Mouse (Mus musculus) heart, embryonic 12.5 days (tissue): Measurements from ENCODE around the gene Srsf3. TPM values are rescaled to one million over a fixed set of nuclear protein-coding genes. Genes with fewer than 3 reads are reported as not detected.
A peak's percentile ranks its signal among the peaks of the same experiment; 100 is the strongest.

Source experiments
- ATAC-seq: fragments of 200-750 bp; cut with Nextera tagmentation; 2 replicates; pipeline ENCODE4 v1.8.0; 2017; ENCODE audit warnings: moderate TSS enrichment, moderate library complexity; ENCODE audit not compliant: insufficient number of reproducible peaks, low FRiP score
- H3K27ac ChIP-seq: fragments of 300-500 bp; sonication (generic); 2 replicates; pipeline ENCODE4 v1.5.1; 2016; ENCODE audit warnings: mild to moderate bottlenecking, moderate library complexity; ENCODE audit not compliant: poor library complexity, severe bottlenecking
- H3K27me3 ChIP-seq: fragments of 300-500 bp; sonication (generic); replicated peaks from 2 replicates; pipeline ENCODE4 v1.6.1; 2016; ENCODE audit warnings: mild to moderate bottlenecking, moderate library complexity
- H3K36me3 ChIP-seq: fragments of 300-500 bp; sonication (generic); 2 replicates; pipeline ENCODE4 v1.6.1; 2016; ENCODE audit warnings: mild to moderate bottlenecking, moderate library complexity
- H3K4me1 ChIP-seq: fragments of 300-500 bp; sonication (generic); replicated peaks from 2 replicates; pipeline ENCODE4 v1.6.1; 2016; ENCODE audit warnings: mild to moderate bottlenecking
- H3K4me2 ChIP-seq: fragments of 300-500 bp; sonication (generic); 2 replicates; pipeline ENCODE4 v1.6.1; 2016; ENCODE audit warnings: mild to moderate bottlenecking, moderate library complexity
- H3K4me3 ChIP-seq: fragments of 300-500 bp; sonication (generic); 2 replicates; pipeline ENCODE4 v1.5.1; 2016; ENCODE audit warnings: mild to moderate bottlenecking
- H3K9ac ChIP-seq: fragments of 300-500 bp; sonication (generic); 2 replicates; pipeline ENCODE4 v1.6.1; 2016; ENCODE audit warnings: mild to moderate bottlenecking, moderate library complexity
- H3K9me3 ChIP-seq: fragments of 300-500 bp; sonication (generic); replicated peaks from 2 replicates; pipeline ENCODE4 v1.6.1; 2016; ENCODE audit warnings: mild to moderate bottlenecking, moderate library complexity
- WGBS: fragments of 180-500 bp; shearing (Covaris S2); methylation state at CpG from one replicate; pipeline ENCODE4 v1.1.7; 2016; 5-methylcytosine and 5-hydroxymethylcytosine counted together
- polyA plus RNA-seq: library from polyadenylated mRNA; unstranded; fragments of >200 nt; fragmentation: Nextera tagmentation; extraction: Ambion mirVana; gene quantifications from 2 replicates; pipeline ENCODE4 v1.2.1, GENCODE M21; 2016

Srsf3 gene
- polyA plus RNA-seq, 1 experiment from 2014 or later = 406 TPM

DNA sequence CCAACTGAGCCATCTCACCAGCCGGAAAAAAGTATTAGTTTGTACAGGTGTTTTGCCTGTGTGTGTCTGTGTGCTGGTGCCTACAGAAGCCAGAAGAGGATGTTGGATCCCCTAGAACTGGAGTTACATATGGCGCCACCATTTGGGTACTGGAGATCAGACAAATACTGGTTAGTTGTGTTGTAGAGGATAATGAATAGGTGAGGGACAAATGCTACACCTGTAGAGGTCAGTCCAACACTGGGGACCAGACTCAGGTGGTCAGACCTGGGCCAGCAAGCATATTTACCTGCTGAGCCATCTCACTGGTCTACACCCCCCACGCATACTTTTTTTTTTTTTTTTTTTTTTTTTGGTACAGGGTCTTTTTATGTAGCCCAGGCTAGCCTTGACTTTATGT, 14.4 kb downstream of the Srsf3 start:
- H3K9ac ChIP-seq = no peak overlapping the region
- no peak overlapping the region for H3K4me3 ChIP-seq
- H3K4me2 ChIP-seq = no peak overlapping the region
- H3K27me3 ChIP-seq = no peaks in the 10 kb centered on the region
- H3K9me3 ChIP-seq = 0 out of 2 replicates have a peak, but pooled peaks cover 3% of the 10 kb centered on the region
- ATAC-seq = no peak
- no peak overlapping the region for H3K27ac ChIP-seq
- WGBS = 93% methylated on average over 3 of the region's 3 CpGs
- peaks cover 38% of the 10 kb centered on the region for H3K4me1 ChIP-seq
- peaks cover 49% of the 10 kb centered on the region for H3K36me3 ChIP-seq

- Histone ChIP-seq H3K9me3 (0 out of 2 replicates have a peak, but pooled peaks cover 3% of the 10 kb centered on the region), H3K4me3 (no peak overlapping the region), H3K36me3 (peaks cover 46% of the 10 kb centered on the region), H3K4me1 (peaks cover 38% of the 10 kb centered on the region), H3K27ac (no peak overlapping the region), H3K27me3 (no peaks in the 10 kb centered on the region), H3K4me2 (no peak overlapping the region), H3K9ac (no peak overlapping the region)
- ATAC-seq = no peak
- WGBS = 60% methylated on average over 3 of the region's 3 CpGs
Measured at GRCm38 (mm10) chr17:29047697-29048514, 15.5 kb downstream of the Srsf3 start.

DNA sequence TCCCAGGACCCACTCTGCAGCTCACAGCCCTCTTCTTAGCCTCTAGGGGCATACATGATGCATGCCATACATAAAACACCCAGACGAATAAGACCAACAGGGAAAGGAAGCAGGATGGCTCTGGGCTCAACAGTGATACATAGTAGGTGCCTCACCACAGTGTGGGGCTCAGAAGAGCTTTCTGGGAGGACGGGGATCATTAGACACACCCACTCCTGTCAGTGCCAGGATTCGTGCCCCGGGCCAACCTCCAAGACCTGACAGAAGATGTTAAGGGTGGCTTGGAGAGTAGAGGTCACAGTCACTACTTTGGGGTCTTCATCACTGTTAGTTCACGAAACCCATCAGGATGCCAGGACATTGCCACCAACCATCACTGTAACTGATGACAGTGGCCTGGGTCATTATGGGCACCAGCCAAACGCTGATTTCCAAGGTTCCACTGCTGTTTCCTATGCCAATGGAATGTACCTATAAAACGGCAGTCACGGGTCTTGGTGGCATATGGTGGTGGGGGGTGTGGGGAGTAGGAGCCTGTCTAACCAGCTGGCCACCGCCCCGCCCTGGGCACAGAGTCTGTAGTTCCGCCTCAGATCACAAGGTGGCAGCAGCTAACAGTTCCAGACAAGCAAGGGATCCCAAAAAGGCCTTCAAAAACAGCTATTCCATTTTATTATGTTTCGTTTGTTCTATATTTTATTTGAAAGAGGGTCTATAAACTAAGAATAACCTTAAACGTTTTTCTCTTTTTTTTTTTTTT, 16.5 kb downstream of the Srsf3 start:
- Histone ChIP-seq H3K27ac (no peak overlapping the region), H3K4me2 (no peak overlapping the region), H3K4me3 (no peak overlapping the region), H3K27me3 (no peaks in the 10 kb centered on the region), H3K36me3 (peaks cover 39% of the 10 kb centered on the region), H3K9ac (no peak overlapping the region), H3K4me1 (peaks cover 38% of the 10 kb centered on the region), H3K9me3 (0 out of 2 replicates have a peak, but pooled peaks cover 3% of the 10 kb centered on the region)
- no peak for ATAC-seq
- WGBS = 20% methylated on average over 13 of the region's 13 CpGs

- Histone ChIP-seq H3K9ac (no peak overlapping the region), H3K27ac (no peak overlapping the region), H3K36me3 (peaks cover 34% of the 10 kb centered on the region), H3K4me1 (peaks cover 40% of the 10 kb centered on the region), H3K4me3 (no peak overlapping the region), H3K9me3 (0 out of 2 replicates have a peak, but pooled peaks cover 3% of the 10 kb centered on the region), H3K27me3 (no peaks in the 10 kb centered on the region), H3K4me2 (no peak overlapping the region)
- 73% methylated on average over 5 of the region's 5 CpGs for WGBS
- no peak for ATAC-seq
Measured at GRCm38 (mm10) chr17:29049508-29049889, 17.1 kb downstream of the Srsf3 start.

DNA sequence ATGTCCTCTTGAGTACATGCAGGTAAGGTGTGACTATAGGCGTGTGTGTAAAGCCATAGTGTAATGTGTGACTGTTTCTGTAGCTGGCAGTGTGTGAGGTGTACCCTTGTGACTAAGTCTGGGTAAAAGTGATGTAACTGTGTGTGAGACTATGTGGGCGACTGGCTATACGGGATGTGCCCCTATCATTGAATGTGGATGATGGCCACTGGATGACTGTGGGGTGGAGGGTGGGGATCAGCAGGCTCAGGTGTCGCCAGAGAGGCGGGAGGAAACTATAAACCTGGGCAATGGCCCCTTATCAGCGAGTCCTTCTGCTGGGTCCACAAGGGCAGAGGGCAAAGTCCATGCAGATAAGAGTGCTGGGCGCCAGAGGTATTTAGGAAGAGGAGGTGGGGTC, 17.5 kb downstream of the Srsf3 start:
- H3K9me3 ChIP-seq = 0 out of 2 replicates have a peak, but pooled peaks cover 3% of the 10 kb centered on the region
- WGBS = 50% methylated on average over 7 of the region's 7 CpGs
- H3K4me1 ChIP-seq = peaks cover 41% of the 10 kb centered on the region
- H3K4me2 ChIP-seq = no peak overlapping the region
- no peak for ATAC-seq
- H3K9ac ChIP-seq = 0 out of 2 replicates have a peak overlapping the region, but pooled peaks have one; percentile 5
- H3K36me3 ChIP-seq = peaks cover 29% of the 10 kb centered on the region
- no peak overlapping the region for H3K4me3 ChIP-seq
- H3K27me3 ChIP-seq = no peaks in the 10 kb centered on the region
- H3K27ac ChIP-seq = no peak overlapping the region

- Histone ChIP-seq H3K9me3 (0 out of 2 replicates have a peak, but pooled peaks cover 3% of the 10 kb centered on the region), H3K27ac (no peak overlapping the region), H3K27me3 (no peaks in the 10 kb centered on the region), H3K9ac (peak overlapping the region; percentile 7; the same call in 1 of the 2 replicates), H3K4me3 (no peak overlapping the region), H3K36me3 (peaks cover 21% of the 10 kb centered on the region), H3K4me2 (peak overlapping the region; percentile 27), H3K4me1 (peaks cover 36% of the 10 kb centered on the region)
- 30% methylated on average over 14 of the region's 14 CpGs for WGBS
- no peak for ATAC-seq
Measured at GRCm38 (mm10) chr17:29050791-29051190, 18.4 kb downstream of the Srsf3 start.

DNA sequence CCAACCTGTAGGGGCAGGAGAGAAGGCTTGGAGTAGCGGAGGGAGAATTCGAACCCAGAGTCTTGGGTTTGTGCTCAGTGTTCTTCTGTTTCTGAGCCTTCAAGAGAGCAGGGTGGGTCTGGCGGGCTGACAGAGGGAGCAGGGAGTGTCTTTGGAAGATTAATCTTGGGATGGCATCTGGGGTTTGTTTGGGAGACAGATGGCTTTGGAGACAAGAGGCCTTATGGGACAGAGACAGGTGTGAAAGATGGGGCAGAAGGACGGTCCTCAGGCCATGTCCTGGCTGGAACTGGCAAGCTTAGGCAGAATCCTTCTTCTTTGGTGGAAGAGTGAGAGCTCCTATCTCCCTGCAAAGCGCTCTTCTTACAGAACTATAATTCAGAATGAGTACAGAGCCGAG, 20.6 kb downstream of the Srsf3 start:
- H3K27me3 ChIP-seq = no peaks in the 10 kb centered on the region
- H3K4me2 ChIP-seq = no peak overlapping the region
- H3K9me3 ChIP-seq = no peaks in the 10 kb centered on the region
- no peak overlapping the region for H3K4me3 ChIP-seq
- no peak for ATAC-seq
- H3K4me1 ChIP-seq = peaks cover 46% of the 10 kb centered on the region
- H3K27ac ChIP-seq = no peak overlapping the region
- H3K36me3 ChIP-seq = peaks cover 1% of the 10 kb centered on the region; the same call in 1 of the 2 replicates
- WGBS = 87% methylated on average over 6 of the region's 6 CpGs
- no peak overlapping the region for H3K9ac ChIP-seq

DNA sequence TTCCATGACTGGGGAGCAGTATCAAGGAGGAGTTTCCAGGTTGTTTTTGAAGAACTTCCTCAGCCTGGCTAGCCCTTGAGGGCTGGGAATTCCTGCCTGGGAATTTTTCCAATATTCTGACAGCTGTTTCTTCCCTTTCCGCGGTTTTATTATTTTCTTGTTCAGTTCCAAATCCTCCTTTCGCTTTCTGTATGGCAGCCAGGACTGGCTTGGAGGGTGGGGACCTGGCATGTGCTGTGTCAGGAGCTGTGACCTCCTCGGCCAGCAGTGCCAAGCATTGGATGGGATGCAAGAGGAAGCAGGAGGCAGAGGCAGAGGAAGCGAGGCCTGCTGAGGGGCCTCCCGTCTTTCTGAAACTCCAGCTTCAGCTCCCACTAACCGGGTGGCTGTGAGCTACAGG, 21.4 kb downstream of the Srsf3 start:
- no peak overlapping the region for H3K27ac ChIP-seq
- H3K9me3 ChIP-seq = no peaks in the 10 kb centered on the region
- peaks cover 52% of the 10 kb centered on the region for H3K4me1 ChIP-seq
- WGBS = 61% methylated on average over 7 of the region's 7 CpGs
- H3K36me3 ChIP-seq = no peaks in the 10 kb centered on the region
- H3K9ac ChIP-seq = no peak overlapping the region
- no peak for ATAC-seq
- no peak overlapping the region for H3K4me2 ChIP-seq
- H3K27me3 ChIP-seq = no peaks in the 10 kb centered on the region
- H3K4me3 ChIP-seq = no peak overlapping the region

GRCm38 (mm10) chr17:29054429-29054828, 22.0 kb downstream of the Srsf3 start:
- Histone ChIP-seq H3K4me1 (peaks cover 56% of the 10 kb centered on the region), H3K4me3 (no peak overlapping the region), H3K36me3 (no peaks in the 10 kb centered on the region), H3K9ac (no peak overlapping the region), H3K4me2 (no peak overlapping the region), H3K9me3 (no peaks in the 10 kb centered on the region), H3K27ac (no peak overlapping the region), H3K27me3 (no peaks in the 10 kb centered on the region)
- 74% methylated on average over 6 of the region's 6 CpGs for WGBS
- no peak for ATAC-seq

- Histone ChIP-seq H3K27me3 (no peaks in the 10 kb centered on the region), H3K4me3 (no peak overlapping the region), H3K4me1 (peaks cover 47% of the 10 kb centered on the region), H3K4me2 (no peak overlapping the region), H3K36me3 (no peaks in the 10 kb centered on the region), H3K9ac (no peak overlapping the region), H3K9me3 (no peaks in the 10 kb centered on the region), H3K27ac (no peak overlapping the region)
- no peak for ATAC-seq
- 64% methylated on average over 5 of the region's 5 CpGs for WGBS
Measured at GRCm38 (mm10) chr17:29055586-29055985, 23.2 kb downstream of the Srsf3 start.

GRCm38 (mm10) chr17:29056207-29056606, 23.8 kb downstream of the Srsf3 start:
- Histone ChIP-seq H3K9ac (no peak overlapping the region), H3K27ac (no peak overlapping the region), H3K4me1 (peaks cover 45% of the 10 kb centered on the region), H3K9me3 (no peaks in the 10 kb centered on the region), H3K27me3 (no peaks in the 10 kb centered on the region), H3K4me3 (no peak overlapping the region), H3K36me3 (no peaks in the 10 kb centered on the region), H3K4me2 (0 out of 2 replicates have a peak overlapping the region, but pooled peaks have one; percentile 9)
- ATAC-seq = no peak
- 32% methylated on average over 7 of the region's 7 CpGs for WGBS
